Mouse (Mus musculus) heart, adult 2 months (tissue): Measurements from ENCODE around the gene Abr.

Experiments used
- EP300 ChIP-seq: fragments of 200-500 bp; IDR thresholded peaks from 2 replicates; pipeline ENCODE4 v1.6.1; 2011; ENCODE audit warnings: low read depth, low read length, control low read depth; ENCODE audit not compliant: insufficient read depth
- POLR2A ChIP-seq: fragments of 200-500 bp; IDR thresholded peaks from 2 replicates; pipeline ENCODE4 v1.6.1; 2011; ENCODE audit warnings: mild to moderate bottlenecking, low read depth, low read length, control low read depth; ENCODE audit not compliant: insufficient read depth

DNA sequence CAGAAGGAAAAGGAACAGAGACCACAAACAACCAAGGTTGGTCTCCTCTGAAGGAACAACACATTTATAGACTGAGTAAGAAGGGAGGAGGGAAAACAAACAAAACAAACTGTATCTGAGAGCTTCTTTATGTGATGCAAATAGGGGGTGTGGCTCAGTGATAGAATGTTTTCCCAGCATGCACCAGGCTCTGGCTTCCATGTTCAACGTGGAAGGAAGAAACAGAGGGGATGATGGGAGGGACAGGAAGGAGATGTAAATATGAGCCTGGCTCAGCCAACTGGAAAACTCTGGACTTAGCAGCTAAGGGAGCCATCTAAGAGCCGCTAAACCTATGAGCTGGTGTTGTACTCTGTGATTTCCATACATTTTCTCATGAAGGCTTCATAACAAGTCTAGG is 7.9 kb downstream of the Abr start:
- TF ChIP-seq POLR2A (no peak), EP300 (no peak)
